Comparison of ENCODE assay signal across 31 mouse cellular contexts in the genomic region with DNA sequence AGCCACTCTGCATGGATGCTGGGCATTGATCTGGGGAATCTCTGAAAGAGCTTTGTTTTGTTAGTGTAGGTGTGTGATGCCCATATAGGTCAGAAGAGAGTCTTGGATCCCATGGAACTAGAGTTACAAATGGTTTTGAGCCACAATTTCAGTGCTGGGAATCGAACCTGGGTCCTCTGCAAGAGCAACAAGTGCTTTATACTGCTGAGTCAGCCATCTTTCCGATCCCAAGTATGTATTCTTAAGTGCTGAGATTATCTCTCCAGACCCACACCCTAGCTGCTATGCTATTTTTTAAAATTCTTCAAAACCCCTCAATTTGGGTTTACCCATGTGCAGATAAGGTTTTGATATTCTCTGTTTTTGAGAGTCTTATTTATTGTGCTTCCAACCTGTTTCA.
"Had no signal": no experiment of that assay in that cellular context is flagged by ENCODE, and none has a peak within 500 bp of the region (broad histone marks: within the 10 kb centered on the region; RNA-seq: fewer than 3 reads in every experiment).

No protein-coding gene starts in this region.

- ATAC-seq: liver, embryonic 12.5 days; liver, postnatal 0 days; lung, postnatal 0 days; midbrain, embryonic 13.5 days; midbrain, embryonic 15.5 days; midbrain, embryonic 16.5 days had no signal

- H3K4me1 ChIP-seq: limb, embryonic 10.5 days; limb, embryonic 12.5 days; limb, embryonic 13.5 days; limb, embryonic 15.5 days; liver, embryonic 12.5 days; liver, embryonic 13.5 days; liver, embryonic 15.5 days; lung, embryonic 15.5 days; megakaryocyte, embryonic 14.5 days; midbrain, embryonic 10.5 days; midbrain, embryonic 12.5 days; midbrain, embryonic 13.5 days; midbrain, embryonic 15.5 days; neural tube, embryonic 12.5 days had no signal

- H3K27ac ChIP-seq: limb, embryonic 10.5 days; limb, embryonic 12.5 days; limb, embryonic 13.5 days; limb, embryonic 15.5 days; liver, embryonic 12.5 days; liver, embryonic 13.5 days; liver, embryonic 14.5 days; liver, embryonic 15.5 days; lung, embryonic 15.5 days; macrophage; midbrain, embryonic 10.5 days; midbrain, embryonic 12.5 days; midbrain, embryonic 13.5 days; midbrain, embryonic 15.5 days; neural tube, embryonic 12.5 days had no signal

- H3K4me3 ChIP-seq: limb, embryonic 10.5 days; limb, embryonic 12.5 days; limb, embryonic 13.5 days; limb, embryonic 15.5 days; liver, embryonic 12.5 days; liver, embryonic 13.5 days; liver, embryonic 15.5 days; lung, embryonic 15.5 days; megakaryocyte, embryonic 14.5 days; midbrain, embryonic 10.5 days; midbrain, embryonic 12.5 days; midbrain, embryonic 13.5 days; midbrain, embryonic 15.5 days; myocyte; neural tube, embryonic 12.5 days had no signal

- H3K9ac ChIP-seq: limb, embryonic 12.5 days; limb, embryonic 13.5 days; limb, embryonic 15.5 days; liver, embryonic 12.5 days; liver, embryonic 13.5 days; liver, embryonic 14.5 days; liver, embryonic 15.5 days; liver, postnatal 0 days; lung, embryonic 14.5 days; lung, embryonic 15.5 days; midbrain, embryonic 12.5 days; midbrain, embryonic 13.5 days; midbrain, embryonic 15.5 days; neural tube, embryonic 12.5 days had no signal

- H3K4me2 ChIP-seq: limb, embryonic 12.5 days; limb, embryonic 13.5 days; limb, embryonic 15.5 days; liver, embryonic 11.5 days; liver, embryonic 12.5 days; liver, embryonic 13.5 days; liver, embryonic 15.5 days; lung, embryonic 14.5 days; lung, embryonic 15.5 days; midbrain, embryonic 11.5 days; midbrain, embryonic 12.5 days; midbrain, embryonic 13.5 days; midbrain, embryonic 15.5 days; neural tube, embryonic 12.5 days had no signal

- H3K9me3 ChIP-seq: limb, embryonic 10.5 days; limb, embryonic 12.5 days; limb, embryonic 13.5 days; limb, embryonic 15.5 days; liver, embryonic 12.5 days; liver, embryonic 13.5 days; liver, embryonic 15.5 days; lung, embryonic 15.5 days; megakaryocyte, embryonic 14.5 days; midbrain, embryonic 10.5 days; midbrain, embryonic 12.5 days; midbrain, embryonic 13.5 days; midbrain, embryonic 15.5 days; neural tube, embryonic 12.5 days had no signal

- H3K27me3 ChIP-seq: limb, embryonic 12.5 days; limb, embryonic 13.5 days; limb, embryonic 15.5 days; liver, embryonic 12.5 days; liver, embryonic 13.5 days; liver, embryonic 15.5 days; lung, embryonic 15.5 days; megakaryocyte, embryonic 14.5 days; midbrain, embryonic 12.5 days; midbrain, embryonic 13.5 days; midbrain, embryonic 15.5 days; neural tube, embryonic 12.5 days had no signal

- DNase-seq: left cerebral cortex, postnatal 4 days; liver; liver, embryonic 13.5 days; liver, postnatal 0 days; lung, adult 18-20 months; lung, adult 2 months; lung, embryonic 14.5 days; lung, postnatal 10 days; lung, postnatal 14 days; lung, postnatal 4 days; midbrain, embryonic 14.5 days had no signal
